Mouse (Mus musculus) layer of hippocampus, postnatal 14 days (tissue): ENCODE results near the gene Gm3448. TPM values are rescaled to one million over a fixed set of nuclear protein-coding genes. Genes with fewer than 3 reads are reported as not detected.

Experiments used
- DNase-seq, 2 experiments: peaks; one replicate each; pipeline ENCODE4 v3.0.0; 2021 to 2022; ENCODE audit warnings: low spot score in 2 of 2, mixed read lengths in 1 of 2
- total RNA-seq, 2 experiments: library from RNA; stranded (reverse); gene quantifications; 2 replicates each; pipeline ENCODE4 v1.2.3; 2021

The Gm3448 gene
- total RNA-seq, 2 experiments from 2014 or later: 6.6 to 6.8 TPM

DNA sequence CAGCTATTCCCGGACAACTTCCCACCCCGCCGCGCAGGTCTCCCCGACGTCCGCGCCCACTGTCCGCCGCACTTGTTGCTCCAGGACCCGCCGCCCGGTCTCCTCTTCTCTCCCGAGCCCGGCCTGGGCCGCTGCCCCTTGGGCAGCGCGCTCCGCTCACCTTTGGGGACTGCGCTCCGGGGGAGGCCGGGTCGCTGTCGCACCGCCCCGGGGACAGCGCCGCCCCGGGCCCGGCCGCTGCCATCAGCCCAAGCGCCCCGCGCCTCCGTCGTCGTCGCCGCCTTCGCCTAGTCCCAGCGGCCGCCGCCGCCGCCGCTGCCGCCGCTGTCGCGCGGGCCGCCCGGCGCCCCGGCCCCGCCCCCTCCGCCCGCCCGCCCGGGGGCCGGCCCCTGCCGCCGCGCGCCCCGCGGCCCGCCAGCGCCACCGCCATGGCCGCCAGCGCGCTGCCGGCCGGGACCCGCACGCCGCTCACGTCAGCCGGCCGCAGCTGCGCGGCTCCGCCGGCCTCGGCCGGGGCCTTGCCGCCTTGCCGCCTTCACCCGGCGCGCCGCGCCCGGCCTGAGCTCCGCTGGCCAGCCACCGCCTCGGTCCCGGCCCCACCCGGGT, 80.3 kb downstream of the Gm3448 start, which contains the start of gene Phf10:
Phf10 (minus strand) TSS at position 323 of the 606 bp plus-strand sequence.
- DNase-seq: peak in 1 of 2 experiments; percentile 11

DNA sequence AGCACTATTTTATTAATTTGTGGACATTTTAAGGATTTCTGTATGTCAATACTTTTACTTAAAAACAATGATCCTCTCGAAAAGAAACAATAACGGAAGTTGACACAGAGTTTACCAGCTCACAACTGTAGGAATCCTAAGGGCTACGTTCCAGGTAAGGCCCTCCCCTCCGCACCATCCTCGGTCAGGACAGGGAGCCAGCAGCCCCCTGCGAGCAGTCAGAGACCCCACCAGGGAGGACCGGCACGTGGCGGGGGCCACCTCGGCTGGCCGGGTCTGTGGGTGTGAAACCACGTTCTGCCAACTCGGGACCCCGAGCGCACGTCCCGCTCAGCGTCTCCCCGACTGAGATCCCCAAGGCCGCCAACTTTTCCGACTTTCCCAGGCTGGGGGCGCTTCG, 80.8 kb downstream of the Gm3448 start:
- no peak for DNase-seq

DNA sequence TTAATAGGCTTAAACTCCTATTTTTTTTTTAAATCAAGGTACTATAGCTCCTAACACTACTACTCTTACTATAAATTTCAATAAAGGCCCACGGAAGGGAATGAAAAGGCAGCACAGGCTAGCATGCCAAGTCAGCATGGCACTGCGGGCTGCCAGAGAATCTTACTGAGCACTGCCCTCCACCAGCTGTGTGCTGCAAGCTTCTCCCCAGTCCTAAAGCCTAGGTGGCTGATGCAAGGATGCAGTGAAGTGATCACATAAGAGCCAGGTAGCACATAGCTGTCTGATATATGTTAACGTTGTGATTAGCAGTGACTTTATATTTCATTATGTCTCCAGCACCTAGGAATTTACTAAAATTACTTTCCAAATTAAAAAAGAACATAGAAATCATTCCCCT, 81.4 kb downstream of the Gm3448 start:
- DNase-seq: no peak

DNA sequence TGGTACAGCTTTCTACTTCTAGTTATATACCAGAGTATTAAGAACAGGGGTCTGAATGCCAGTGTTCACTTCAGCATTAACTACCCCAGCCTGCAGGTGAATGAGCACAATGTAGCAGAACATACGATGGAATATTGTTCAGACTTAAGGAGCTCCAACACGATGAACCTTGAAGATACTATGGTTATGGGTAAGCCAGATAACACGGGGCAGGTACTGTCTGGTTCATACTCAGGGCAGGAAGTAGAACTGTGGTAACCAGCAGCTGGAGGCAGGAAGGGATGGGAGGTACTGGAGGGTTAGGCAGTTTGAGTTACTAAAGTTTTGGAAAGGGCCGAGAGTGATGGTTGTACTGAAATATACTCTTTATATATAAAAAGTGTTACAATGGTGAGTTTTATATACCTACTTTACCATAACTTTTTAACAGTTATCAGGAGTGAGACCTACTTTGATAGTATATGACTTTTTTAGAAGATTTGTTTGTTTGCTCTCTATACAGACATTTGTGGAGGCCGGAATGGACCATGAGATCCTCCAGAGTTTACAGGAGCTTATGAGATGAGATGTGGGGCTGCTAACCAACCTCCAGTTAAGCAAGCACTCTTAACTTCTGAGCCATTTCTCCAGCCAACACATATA, 82.5 kb downstream of the Gm3448 start:
- no peak for DNase-seq

DNA sequence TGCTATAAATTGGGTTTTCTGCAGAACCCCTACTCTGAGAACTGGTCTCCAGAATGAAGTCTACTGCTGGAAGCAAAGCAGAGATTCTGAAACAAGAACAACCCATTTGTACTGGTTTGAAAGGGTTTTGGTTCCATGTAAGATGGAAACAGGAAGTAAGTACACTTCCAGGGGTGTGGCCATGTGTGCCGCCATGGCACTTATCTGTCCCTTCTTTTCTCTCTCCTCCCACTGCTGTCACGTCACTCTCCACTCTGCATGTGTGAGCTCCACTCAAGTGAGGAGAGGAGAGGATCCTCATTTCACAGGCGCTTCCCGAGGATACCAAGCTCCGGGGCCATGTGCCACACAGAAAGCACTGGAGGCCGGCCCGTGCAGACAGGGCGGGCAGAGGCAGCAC, 87.9 kb downstream of the Gm3448 start:
- DNase-seq: no peak

DNA sequence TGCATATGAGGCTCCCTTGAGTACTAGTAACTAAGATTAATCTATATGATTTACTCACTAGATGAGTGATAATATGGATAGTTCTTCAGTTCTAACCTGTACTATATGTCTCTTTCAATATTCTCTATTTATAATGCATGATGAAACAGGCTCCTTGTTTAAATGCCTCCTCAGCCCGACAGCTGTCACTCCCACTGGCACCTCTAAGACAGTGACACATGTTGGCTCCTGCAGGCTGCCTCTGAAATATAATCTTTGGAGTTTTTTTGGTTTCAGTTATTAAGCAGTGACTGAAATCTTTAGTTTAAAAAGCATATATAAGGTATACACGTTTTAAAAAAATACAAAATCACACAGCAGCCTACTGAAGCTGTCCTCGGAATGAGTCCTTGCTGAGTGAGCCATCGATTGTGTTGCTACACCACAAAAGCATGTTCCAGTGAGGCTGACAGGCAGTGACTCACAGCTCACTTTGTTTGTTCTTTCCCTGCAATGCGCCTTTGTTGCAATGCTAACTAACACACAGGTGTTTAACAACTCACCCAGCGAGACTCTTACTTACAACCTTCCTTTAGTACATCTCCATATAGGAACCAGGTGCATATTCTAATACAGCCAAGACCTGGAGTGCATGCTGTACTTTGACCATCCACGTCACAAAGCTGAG, 92.0 kb downstream of the Gm3448 start:
- DNase-seq: no peak

Other genes starting within 250 kb of the Gm3448 start
- gene Wdr27, start 98.4 kb downstream of the Gm3448 start, total RNA-seq: 1 to 10 TPM; 4.1 to 4.9 TPM
- gene 1600012H06Rik, start 98.4 kb downstream of the Gm3448 start, total RNA-seq: 10 to 100 TPM; 18.5 to 18.8 TPM
- 10 to 100 TPM; 59.1 to 61.7 TPM for gene Phf10, start 80.3 kb downstream of the Gm3448 start, total RNA-seq
- 1 to 10 TPM; 6.0 to 7.1 TPM for gene 9030025P20Rik, start 63.1 kb downstream of the Gm3448 start, total RNA-seq
- not detected for gene Gm3417, start 62.7 kb downstream of the Gm3448 start, total RNA-seq
- gene Gm3435, start 31.4 kb downstream of the Gm3448 start, total RNA-seq: 1 to 10 TPM; 3.3 TPM
- 10 to 100 TPM; 62.2 to 64.7 TPM for gene Ermard, start 329 bp downstream of the Gm3448 start, total RNA-seq
- 1 to 10 TPM in 1 of 2 experiments, not detected in 1; 1.0 TPM for gene Tcte3, start within 50 bp of the Gm3448 start, total RNA-seq